Mouse (Mus musculus) gonadal fat pad, adult 2 months (tissue): ENCODE results near the gene Ap5m1. TPM values are rescaled to one million over a fixed set of nuclear protein-coding genes. Genes with fewer than 3 reads are reported as not detected.
A peak's percentile ranks its signal among the peaks of the same experiment; 100 is the strongest.
"Not testable (repeated sequence)": the region's sequence is repeated elsewhere in the genome, so short reads cannot be mapped to it uniquely, and the experiment has no call there.

ENCODE experiments used
- DNase-seq: peaks from one replicate; pipeline ENCODE4 v3.0.0-alpha.2; 2012; ENCODE audit warnings: low read depth
- polyA plus RNA-seq: library from polyadenylated mRNA; depleted of rRNA; stranded (reverse); fragments of >200 nt; gene quantifications from 2 replicates; pipeline ENCODE4 v1.2.3, GENCODE M21; 2012; rRNA removed

Gene Ap5m1
- 9.7 and 10.2 TPM in 2 replicates for polyA plus RNA-seq

DNA sequence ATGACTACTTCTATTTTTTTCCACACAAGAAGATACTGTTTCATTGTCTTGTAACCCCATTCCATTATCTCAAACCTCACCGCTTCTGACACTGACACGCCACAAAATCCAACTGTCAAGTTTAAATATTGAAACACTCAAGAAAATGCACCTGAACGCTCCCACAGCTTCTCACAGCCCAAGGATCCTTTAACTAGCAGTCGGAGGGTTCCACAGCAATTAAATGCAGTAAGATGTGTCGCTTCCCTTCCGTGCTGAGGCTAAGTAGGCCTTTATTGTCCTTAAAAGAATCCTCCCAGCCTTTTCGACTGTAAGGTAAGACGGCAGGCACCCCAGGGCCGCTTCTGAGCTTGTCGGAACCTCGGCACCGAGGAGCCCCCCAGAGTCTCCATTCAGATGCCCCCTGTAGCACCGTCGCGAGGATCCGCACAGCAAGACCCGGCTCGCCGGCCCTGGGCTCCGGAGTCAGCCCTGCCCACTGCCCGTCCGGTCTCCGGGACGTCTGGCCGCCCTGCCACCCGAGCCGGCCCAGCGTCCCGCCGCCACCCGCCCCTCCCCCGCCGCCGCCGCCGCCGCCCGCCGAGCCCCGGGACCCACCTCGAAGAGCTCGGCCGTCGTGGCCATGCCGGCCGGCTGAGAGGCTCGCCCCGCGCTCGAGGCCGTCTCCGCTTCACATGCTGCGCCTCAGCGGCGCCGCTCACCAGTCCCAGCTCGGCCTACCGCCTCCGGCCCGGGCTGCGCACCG lies at the start of gene Ap5m1:
Ap5m1 (plus strand) TSS at position 569 of the 745 bp plus-strand sequence.
- DNase-seq = no peak

DNA sequence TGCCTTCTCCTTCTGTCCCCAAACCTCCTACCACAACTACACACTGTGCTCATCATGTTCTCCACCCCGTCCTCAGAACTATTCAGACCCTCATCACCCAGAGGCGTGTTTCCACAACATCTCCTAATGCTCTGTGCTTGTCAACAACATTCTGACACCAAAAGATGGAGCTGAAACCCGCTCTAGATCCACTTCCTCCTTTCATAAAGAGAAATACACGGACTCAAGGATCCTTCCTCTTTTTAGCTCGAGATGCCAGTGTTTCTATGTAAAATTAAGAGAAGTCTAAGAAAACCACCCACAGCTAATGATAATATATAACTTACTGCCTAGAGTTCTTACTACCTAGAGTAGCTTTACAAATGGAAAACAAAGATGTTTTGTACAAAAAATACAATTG lies 46.1 kb upstream of the Ap5m1 start:
- DNase-seq = no peak

DNA sequence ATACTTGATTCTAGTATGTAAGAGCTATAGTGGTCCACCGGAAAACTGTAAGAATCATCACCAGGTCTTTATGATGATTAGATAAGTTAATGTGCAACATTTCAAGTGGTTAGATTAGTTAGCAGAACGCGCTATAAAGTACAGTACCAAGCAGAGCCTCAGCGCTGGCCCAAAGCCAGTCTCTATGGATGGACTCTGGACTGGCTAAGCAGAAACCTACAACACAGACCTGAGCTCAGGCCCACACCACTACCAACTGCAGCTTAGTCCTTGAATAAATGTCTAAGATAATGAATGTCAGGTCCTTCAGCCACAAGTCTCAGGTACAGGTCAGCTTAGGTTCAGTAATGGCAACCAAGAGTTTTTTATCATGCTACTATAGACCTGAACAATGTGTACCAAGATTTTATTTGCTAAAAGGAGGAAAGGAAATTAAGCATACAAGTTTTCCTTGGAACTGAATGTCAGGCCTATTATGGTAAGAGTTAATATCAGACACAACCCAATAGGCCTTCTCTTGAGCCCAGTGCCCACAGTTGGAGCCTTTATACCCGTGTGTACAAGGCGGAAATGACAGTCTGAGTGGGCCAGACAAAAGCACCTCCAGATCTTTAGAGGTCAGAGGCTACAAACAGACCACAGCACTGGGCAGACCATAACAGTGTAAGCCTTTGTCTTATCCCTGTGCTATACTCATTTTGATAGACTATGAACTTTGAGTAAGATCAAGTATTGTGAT lies 38.7 kb upstream of the Ap5m1 start:
- DNase-seq = no peak

DNA sequence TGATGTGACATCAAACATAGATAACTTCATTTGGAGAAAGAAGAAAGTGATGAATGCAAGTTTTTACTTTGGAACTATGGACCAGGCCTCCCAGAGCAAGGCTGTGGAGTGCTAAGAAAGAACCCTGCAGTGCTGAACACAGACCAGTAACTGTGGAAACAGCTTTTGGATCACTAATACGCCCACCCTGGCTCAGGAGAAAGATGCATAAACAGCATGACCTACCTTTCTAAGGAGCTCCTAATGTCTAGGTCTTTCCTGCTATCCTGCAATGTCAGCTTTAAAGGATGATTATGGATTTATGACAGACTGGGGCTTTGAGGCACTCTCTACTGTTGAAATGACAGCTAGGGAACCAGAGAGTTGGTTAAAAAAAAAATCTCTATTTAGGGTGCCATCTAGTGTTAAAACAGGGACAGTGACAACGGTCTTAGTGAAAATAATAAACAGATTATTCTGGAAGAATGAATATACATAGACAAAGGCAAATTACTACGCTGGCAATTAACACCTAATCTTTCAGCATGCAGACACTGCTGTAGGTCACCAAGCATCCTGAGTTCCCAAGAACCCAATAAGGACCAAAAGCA lies 38.0 kb upstream of the Ap5m1 start:
- no peak for DNase-seq

DNA sequence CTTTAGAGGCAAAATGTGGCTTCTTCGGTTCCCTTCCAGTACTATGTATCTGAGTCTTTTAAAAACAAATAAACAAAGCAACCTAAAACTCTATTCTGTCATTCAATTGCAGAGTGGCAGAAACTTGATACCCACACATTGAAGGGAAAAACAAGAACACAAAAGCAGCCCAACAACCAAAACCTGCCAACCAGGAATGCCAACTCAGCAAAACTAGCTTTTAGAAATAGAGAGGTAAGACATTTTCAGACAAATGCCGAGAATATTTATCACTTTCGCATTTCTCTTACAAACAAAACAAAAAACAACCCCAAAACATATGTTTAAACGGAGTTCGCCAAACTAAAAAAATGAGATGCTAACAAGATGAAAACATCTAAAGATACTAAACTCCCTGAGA lies 36.9 kb upstream of the Ap5m1 start:
- no peak for DNase-seq

DNA sequence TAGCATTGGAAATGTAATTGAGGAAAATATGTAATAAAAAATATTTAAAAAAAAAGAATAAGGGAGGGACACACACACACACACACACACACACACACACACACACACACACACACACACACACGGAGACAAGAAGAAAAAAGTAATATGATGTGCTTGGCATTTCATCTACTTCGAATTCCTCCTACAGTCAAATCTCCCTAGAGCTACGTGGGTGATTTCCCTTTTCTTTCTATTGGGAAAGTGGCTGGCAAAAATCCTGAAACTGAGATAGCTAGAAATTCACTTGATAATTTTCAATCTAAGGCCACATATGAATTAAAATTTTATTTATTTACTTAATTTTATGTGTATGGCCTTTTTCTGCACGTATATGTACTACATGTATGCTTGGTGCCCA lies 20.3 kb upstream of the Ap5m1 start:
- no peak for DNase-seq

DNA sequence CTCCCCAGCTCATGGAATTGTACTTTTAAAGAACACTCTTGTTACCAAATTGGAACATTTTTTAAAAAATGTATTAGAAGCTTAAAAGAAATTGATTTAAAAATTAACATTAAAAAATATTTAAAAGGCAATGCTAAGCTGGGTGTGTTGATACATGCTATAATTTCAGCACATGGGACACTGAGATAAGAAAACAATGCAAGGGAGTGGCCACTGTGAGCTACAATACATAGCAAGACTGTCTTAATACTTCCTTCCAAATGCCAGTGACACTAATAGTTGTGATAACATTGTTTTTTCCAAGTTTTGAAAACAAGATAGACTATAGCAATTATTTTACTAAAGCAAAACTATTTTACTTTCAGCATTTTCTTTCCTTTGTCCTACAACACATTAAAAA lies 16.4 kb upstream of the Ap5m1 start:
- DNase-seq = no peak

DNA sequence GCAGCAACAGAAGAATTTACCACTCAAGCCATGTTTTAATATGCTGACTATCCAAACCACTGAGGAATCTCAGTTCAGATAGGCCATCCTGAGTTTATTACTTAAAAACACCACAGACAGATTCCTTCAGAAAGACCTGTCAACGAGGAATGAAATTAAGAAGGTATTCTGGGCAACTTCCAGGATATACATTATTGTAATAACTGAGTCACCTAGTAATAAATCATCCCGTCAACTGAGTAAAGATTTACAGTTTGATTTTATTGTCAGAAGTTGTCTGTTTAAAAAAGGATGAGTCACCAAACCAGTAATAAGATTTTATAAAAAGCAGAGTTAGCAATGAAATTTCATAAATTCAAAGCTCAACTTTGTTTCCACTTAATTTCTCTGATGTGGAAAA lies 2.1 kb upstream of the Ap5m1 start:
- no peak for DNase-seq

DNA sequence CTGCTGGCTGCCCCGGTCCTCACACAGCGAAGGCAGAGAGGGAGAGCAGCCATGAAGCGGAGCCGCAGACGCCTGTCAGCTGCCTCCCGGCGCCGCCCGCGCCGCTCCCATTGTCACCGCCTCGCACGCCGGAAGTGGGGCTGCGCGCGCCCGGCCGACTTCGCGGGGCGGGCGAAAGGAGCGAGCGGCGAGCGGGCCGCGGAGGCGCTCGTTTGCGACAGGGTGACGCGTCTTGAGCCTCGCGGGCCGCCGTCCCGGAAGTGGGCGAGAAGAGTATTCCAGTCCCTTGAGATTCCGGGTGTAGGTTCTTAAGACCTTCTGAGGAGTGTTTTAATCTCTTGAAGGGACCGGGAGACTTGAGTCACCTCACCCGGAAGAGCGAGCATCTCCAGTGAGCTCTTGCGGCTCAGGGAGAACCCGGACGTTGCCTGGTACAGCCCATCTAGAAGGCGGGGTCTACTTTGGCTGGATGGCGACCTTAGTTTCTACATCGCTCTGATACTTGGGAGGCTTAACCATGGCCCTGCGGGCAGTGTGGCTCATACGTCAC lies 452 bp downstream of the Ap5m1 start, which contains the start of gene Exoc5:
Exoc5 (minus strand) TSS at position 380 of the 550 bp plus-strand sequence.
- peak; percentile 82 for DNase-seq

DNA sequence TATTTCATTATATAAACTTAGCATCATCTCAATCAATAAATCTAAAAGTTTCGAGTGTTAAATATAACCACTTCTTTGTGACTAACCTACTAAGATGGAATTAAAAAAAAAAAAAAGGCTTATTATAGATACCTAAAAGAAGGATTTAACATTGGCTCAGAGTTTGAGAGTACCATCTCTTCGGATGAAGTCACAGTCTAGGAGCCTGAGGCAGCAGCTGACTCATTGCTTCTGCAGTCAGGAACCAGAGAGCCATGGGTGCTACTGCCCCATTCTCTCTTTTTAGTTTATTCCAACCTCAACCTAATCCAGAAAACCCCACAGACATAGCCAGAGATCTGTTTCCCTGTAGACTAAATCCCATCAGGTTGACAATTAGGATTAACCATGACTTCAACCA lies 6.9 kb downstream of the Ap5m1 start:
- no peak for DNase-seq

DNA sequence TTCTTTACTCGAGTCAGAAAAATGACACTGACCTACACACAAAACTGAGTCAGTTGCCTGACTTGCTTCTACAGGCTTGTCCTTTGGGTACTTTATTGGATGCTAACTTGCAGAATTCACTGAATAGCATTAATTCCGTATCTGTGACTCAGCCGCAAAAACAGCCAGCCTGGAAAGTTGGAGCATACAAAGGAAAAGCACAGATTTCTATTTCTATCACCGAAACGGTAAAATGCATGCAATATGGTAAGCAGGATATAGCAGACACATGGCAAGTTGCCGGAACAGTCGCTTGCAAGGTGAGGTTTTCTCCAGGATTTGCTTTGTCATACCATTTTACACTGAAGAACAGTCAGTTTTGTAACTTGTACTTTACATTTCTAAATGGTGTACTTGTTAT lies 8.0 kb downstream of the Ap5m1 start:
- DNase-seq = no peak

DNA sequence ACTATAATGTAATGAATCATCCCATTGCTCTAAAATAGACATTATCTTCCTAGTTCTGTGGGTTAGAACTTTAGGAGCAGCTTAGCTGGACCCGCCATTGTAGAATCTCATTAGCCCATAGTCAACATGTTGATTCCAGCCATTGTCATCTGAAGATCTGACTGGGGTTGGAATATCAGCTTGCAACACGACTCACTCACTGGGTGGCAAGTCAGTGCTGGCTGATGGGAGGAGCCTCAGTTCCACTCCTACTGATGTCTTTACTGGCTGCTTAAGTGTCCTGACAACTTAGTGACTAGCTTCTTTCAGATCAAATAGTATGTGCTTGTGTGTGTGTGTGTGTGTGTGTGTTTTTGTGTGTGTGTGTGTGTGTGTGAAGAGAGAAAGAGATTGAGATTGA lies 8.5 kb downstream of the Ap5m1 start:
- no peak for DNase-seq

DNA sequence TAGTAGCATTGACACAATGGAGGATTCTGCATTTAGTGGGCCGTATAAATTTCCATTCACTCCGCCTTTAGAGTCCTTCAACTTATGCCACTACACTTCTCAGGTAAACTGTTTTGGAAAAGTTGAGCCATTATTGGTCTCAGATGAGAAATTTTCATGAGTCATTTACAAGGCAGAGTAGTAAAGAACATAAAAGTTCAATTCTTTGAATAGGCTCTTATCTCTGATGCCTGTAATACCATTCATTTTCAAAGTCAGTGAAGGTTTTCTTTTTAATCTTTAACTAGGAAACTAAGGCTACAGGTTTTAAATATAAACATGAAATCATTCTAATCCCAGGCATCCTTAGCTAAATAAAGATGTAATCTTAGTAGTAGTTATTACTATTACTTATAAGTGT lies 12.9 kb downstream of the Ap5m1 start:
- no peak for DNase-seq

DNA sequence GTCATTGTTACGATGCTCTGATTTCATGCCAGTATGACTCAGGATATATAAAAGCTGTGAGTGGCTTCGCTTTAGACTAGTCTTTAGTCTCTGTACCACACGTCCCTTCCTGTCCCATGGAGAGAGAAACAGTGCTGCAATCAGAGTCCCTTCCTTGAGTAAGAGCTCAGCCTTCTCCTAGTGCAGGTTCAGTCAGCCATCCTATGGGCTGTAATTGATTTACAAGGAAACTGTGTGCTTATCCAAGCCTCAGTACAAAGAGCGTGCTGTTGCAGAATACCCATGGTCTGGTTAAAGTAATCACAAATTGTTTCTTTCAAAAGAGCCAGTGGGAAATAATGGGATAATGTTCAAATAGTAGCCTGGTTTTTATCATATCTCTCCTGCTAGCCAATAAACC lies 20.6 kb downstream of the Ap5m1 start:
- no peak for DNase-seq

DNA sequence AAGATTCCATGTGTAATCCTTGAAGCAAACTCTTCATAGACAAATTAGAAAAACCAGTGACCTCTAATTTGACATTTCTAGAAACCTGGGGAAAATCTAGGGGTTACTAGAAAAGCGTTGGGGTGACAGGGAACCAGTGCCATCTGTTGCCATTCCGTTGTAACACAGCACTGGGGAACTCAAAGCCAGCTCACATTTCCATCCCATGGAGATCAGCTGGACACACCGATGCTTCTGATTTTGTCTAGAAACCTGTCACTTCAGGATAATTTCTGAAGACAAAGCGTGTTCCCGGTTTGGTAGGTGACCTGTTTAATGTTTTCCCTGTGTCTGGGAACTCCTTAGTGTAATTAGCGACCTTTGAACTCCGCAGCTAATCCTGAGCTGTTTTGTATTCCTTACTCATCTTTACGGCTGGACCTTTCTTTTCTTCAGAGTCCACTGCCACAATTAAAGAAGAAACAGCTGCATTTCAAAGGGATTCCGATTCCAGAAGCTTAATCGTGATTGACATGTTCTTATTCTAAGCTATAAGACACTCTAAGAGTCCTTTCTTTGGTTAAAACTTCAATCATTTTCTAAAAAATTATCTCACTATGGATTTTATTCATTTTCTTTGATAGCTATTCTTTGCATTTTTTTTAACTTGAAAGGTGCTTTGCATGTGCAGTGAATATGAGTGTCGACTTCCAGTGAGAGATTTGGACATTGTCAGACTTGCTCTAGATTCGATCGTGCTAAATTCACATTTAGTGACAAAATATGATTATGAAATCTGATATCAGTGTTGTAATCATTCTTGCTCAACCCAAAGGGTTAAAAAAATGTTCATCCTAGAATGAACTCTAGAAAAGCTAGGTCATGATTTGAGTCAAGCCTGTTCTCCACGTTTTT lies 22.5 kb downstream of the Ap5m1 start:
- DNase-seq = no peak

DNA sequence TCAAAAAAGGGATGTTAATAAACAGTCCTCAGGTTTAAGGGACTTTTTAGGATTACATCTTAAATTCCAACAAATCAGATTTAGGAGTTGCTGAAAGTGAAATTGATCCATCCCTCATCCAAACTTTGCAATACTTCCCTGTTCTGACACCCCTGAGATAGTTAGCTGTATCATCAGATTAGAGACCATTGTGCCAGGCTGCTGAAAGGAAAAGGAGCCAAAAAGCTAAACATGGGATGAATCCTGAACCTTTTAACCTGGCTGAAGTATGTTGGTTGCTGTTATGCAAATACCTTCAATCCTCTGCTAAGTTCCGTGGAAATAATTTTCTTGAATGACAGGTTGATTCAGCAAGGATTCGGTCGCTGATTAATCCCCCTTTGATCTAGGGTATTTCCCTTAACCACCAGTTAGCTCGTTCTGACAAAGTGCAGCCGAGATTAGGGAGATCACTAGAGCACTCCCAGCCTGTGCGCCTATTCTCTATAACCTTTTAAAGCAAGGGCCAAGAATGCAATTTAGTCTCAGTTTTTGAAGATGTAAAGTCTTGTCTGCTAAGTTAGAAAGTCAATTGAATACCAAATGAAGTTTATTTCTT lies 23.7 kb downstream of the Ap5m1 start:
- DNase-seq = no peak

DNA sequence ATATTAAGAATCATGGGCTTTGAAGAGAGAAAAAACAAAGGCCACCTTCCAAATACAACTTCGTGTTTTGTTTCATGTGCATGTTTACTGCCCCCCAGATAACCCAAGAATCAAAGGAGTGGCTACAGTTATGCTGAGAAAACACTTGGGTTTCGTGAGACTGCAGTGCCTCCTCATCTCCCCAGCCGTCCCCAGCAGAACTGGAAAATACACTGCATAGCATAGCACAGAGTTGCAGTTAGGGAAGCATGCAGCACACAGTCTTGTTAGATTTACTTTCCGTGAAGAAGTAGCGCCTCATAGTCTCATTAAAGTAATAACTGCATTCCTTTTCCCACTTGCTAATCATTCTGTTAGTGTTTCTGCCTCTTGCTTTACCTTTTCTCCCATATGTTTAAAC lies 24.2 kb downstream of the Ap5m1 start:
- no peak for DNase-seq

DNA sequence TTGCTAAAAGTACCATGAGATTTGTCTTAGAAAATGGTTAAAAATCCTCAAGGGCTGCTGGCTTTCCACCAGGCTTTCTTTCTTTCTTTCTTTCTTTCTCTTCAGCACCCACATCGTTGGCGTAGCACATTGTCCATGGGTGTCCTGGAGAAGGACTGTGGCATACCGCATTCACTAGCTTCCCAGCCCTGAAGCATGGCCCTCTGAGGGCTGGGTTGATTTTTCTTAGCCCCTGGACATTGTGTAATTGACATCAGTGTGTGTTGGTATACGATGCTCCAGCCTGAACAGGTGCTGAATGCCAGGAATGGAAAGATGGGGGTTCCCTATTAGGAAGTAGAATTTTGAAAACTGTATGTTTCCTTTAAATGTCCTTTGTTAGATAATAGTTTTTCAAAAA lies 25.4 kb downstream of the Ap5m1 start:
- DNase-seq = no peak

DNA sequence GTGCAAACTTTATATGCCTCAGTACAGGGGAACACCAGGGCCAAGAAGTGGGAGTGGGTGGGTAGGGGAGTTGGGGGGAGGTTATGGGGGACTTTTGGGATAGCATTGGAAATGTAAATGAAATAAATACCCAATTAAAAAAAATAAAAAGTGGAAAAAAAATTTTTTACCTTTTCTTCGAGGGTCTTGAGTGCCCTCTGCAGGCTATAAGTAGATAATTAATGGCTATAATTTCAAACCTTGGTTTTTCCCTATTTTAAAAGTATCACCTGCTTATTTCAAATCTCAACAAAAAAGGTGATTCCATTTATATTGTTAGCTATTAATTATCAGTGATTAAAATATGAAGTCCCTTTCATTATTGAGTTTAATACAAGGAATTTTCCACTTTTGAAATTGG lies 25.9 kb downstream of the Ap5m1 start:
- DNase-seq = not testable (repeated sequence)

DNA sequence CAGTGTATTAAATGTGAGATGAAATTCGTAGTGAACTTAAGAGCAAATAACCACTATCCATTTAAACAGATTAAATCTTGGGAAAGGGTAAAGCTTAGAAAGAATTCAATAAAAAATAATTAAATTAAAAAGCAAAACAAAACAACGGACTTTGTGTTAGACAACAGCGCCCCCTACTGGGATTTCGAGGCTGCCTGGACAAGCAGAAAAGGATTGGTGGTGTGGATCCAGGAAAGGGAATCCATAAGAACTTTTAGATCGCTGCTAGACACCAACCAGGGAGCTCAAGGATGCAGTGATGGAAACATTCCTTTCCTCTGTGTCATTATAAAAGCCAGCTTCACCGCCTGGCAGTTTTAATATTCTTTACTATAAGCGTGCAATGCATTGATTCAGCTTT lies 52.5 kb downstream of the Ap5m1 start:
- no peak for DNase-seq

DNA sequence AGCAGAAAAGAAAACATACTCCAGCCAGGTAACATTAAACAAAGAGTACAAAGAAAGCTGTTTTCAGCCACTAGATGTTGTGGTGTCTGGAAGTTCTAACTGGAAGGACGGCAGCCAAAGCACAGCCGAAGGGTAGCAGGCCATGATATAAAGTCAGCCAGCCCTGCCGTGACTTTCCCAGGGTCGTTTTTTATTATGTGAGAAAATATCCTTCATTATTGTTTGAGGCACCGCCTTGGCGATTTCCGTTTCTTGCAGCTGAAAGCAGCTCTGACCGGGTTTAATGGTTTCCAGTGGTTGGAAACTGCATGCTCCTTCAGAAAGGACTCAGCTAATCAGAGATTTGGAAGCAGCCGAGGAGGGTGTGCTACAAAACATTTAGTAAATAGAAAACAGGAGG lies 55.8 kb downstream of the Ap5m1 start:
- no peak for DNase-seq
